Mouse (Mus musculus): ENCODE data around the gene Pgpep1. TPM values are rescaled to one million over a fixed set of nuclear protein-coding genes. Genes with fewer than 3 reads are reported as not detected.

Pgpep1 gene
- polyA plus RNA-seq, 1 experiment = 38.5 TPM

DNA sequence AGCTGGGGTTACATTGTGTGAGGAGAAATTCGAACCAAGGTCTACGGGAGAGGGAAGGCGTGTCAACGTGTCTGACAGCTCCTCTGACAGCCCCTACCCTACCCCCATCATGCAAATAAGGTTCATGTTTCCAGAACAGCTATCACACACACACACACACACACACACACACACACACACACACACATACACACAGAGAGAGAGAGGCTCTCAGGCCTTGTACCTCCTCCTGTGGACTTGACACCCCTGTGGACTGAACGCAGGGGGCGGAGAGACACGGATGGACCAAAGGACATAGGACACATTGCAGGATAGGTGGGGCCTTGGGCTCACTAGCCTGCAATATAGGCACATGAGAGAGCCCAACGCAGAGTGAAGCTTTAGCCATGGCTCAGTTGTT lies 23.4 kb downstream of the Pgpep1 start:
- H3K36me3 ChIP-seq (ENCODE audit: control insufficient read depth, insufficient read depth) = no peaks in the 10 kb centered on the region
- no peaks in the 10 kb centered on the region for H3K79me2 ChIP-seq (ENCODE audit: control insufficient read depth, insufficient read depth)
- TF ChIP-seq TCF3 (IDR thresholded peaks at IDR 0.05; ENCODE audit: insufficient read length, low read depth) = no peak
- H3K4me2 ChIP-seq (ENCODE audit: low read depth) = no peak overlapping the region
- no peak overlapping the region for H3K4me3 ChIP-seq
- no peak overlapping the region for H3ac ChIP-seq (ENCODE audit: control insufficient read depth, insufficient read length)
- H3K27me3 ChIP-seq (ENCODE audit: control insufficient read depth, insufficient read depth, insufficient read length) = no peaks in the 10 kb centered on the region

DNA sequence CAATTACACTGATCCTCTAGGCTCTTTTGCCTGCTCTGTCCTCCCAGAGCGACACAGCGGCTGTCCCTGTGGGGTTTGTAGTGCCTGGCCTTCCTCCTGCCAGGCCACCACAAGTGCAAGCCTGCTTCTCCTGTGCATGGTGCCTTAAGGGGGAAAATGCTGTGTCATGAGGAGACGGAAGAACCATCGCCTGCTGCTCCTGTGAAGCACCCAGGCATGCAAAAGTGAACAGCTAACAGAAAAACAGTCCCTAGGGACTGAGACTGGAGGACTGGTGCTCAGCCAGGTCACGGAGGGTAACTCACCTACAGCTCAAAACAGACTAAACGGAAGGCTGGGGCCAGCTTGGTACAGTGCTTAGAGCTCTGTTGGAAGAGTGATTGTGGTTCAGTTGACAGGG lies 24.7 kb downstream of the Pgpep1 start:
- Histone ChIP-seq H3K4me2 (ENCODE audit: low read depth) (no peak overlapping the region), H3K27me3 (ENCODE audit: control insufficient read depth, insufficient read depth, insufficient read length) (no peaks in the 10 kb centered on the region), H3K79me2 (ENCODE audit: control insufficient read depth, insufficient read depth) (no peaks in the 10 kb centered on the region), H3K4me3 (no peak overlapping the region), H3K36me3 (ENCODE audit: control insufficient read depth, insufficient read depth) (no peaks in the 10 kb centered on the region), H3ac (ENCODE audit: control insufficient read depth, insufficient read length) (no peak overlapping the region)
- no peak for TF ChIP-seq CEBPB (IDR thresholded peaks at IDR 0.05; ENCODE audit: insufficient read depth, poor library complexity, severe bottlenecking)
- no peak for TF ChIP-seq TCF3 (IDR thresholded peaks at IDR 0.05; ENCODE audit: insufficient read length, low read depth)
- TF ChIP-seq MAX (IDR thresholded peaks at IDR 0.05; ENCODE audit: low read depth) = no peak
- TF ChIP-seq SRF (IDR thresholded peaks at IDR 0.05; ENCODE audit: control insufficient read depth, insufficient read length, low read depth) = no peak
- TF ChIP-seq MYOG (IDR thresholded peaks at IDR 0.05; ENCODE audit: control insufficient read depth in 1 of 3, insufficient read depth in 1 of 3, insufficient read length in 2 of 3, low read depth in 2 of 3) = no peak
- no peak for TF ChIP-seq MYOD1 (IDR thresholded peaks at IDR 0.05; ENCODE audit: control insufficient read depth in 1 of 3, insufficient read length in 2 of 3, low read depth in 2 of 3)
- no peak for TF ChIP-seq POLR2AphosphoS2 (IDR thresholded peaks at IDR 0.05; ENCODE audit: insufficient read length, low read depth)
- no peak for TF ChIP-seq REST (IDR thresholded peaks at IDR 0.05; ENCODE audit: insufficient read depth, insufficient read length)
- no peak for TF ChIP-seq POLR2A (IDR thresholded peaks at IDR 0.05; ENCODE audit: insufficient read length, low read depth)
- TF ChIP-seq E2F4 (IDR thresholded peaks at IDR 0.05; ENCODE audit: insufficient read depth) = no peak
- no peak for TF ChIP-seq TCF12 (IDR thresholded peaks at IDR 0.05; ENCODE audit: insufficient read depth, poor library complexity, severe bottlenecking)
- TF ChIP-seq USF1 (IDR thresholded peaks at IDR 0.05; ENCODE audit: low read depth) = no peak

DNA sequence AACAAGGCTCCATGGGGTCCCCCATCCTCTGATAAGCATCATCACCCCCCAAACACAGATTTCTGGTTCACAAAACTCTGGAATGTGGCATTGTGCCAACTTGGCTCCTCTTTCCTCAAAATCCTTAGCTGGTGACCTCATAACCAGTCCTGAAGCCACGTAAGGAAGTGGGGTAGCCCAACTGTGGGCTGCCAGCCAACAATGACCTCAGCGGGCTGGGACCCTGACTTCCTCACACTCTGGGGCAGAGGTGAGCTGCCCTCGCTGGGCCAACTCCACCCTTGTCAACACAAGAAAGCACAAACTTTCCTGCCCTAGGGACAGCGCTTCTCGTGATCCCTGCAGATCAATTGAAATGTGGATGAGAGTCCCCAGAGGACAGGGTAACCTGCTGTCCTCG lies 26.1 kb downstream of the Pgpep1 start:
- no peaks in the 10 kb centered on the region for H3K27me3 ChIP-seq (ENCODE audit: control insufficient read depth, insufficient read depth, insufficient read length)
- TF ChIP-seq TCF3 (IDR thresholded peaks at IDR 0.05; ENCODE audit: insufficient read length, low read depth) (no peak), REST (IDR thresholded peaks at IDR 0.05; ENCODE audit: insufficient read depth, insufficient read length) (no peak), E2F4 (IDR thresholded peaks at IDR 0.05; ENCODE audit: insufficient read depth) (no peak), MYOD1 (IDR thresholded peaks at IDR 0.05; ENCODE audit: control insufficient read depth in 1 of 3, insufficient read length in 2 of 3, low read depth in 2 of 3) (no peak), CEBPB (IDR thresholded peaks at IDR 0.05; ENCODE audit: insufficient read depth, poor library complexity, severe bottlenecking) (no peak), USF1 (IDR thresholded peaks at IDR 0.05; ENCODE audit: low read depth) (no peak), TCF12 (IDR thresholded peaks at IDR 0.05; ENCODE audit: insufficient read depth, poor library complexity, severe bottlenecking) (no peak), POLR2AphosphoS2 (IDR thresholded peaks at IDR 0.05; ENCODE audit: insufficient read length, low read depth) (no peak), SRF (IDR thresholded peaks at IDR 0.05; ENCODE audit: control insufficient read depth, insufficient read length, low read depth) (no peak), POLR2A (IDR thresholded peaks at IDR 0.05; ENCODE audit: insufficient read length, low read depth) (no peak), MAX (IDR thresholded peaks at IDR 0.05; ENCODE audit: low read depth) (no peak)
- no peak overlapping the region for H3ac ChIP-seq (ENCODE audit: control insufficient read depth, insufficient read length)
- H3K36me3 ChIP-seq (ENCODE audit: control insufficient read depth, insufficient read depth) = no peaks in the 10 kb centered on the region
- H3K4me2 ChIP-seq (ENCODE audit: low read depth) = peak overlapping the region; percentile 30
- no peak overlapping the region for H3K4me3 ChIP-seq
- no peaks in the 10 kb centered on the region for H3K79me2 ChIP-seq (ENCODE audit: control insufficient read depth, insufficient read depth)

DNA sequence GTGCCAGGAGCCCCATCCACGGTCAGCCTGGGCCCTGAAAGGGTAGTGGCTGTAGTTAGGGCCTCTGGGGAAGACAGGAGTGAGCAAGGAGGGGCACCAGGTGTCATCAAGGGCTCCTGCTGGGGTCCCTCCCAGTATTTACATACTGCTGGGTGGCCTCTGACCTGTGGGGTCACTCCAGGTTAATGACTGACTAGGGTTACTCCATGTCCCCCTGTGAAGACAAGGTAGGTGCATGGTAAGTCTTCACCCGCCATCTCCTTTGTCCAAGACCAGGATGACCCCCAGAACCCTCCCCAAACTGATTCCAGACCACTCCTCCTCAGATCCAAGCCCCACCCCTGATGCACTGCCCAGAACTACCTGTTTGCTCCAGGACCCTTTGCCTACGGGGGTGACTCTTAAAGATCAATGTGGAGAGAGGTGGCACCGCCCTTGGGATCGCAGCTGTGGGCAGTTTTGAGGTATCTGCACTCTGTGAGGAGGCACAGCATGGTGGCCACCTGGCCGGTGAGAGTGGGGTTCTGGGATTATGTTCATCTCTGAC lies 27.8 kb downstream of the Pgpep1 start, which contains the start of gene Gdf15:
Gene Gdf15, minus strand, starts transcription at position 111 of the 547 bp plus-strand sequence.
- no peaks in the 10 kb centered on the region for H3K36me3 ChIP-seq (ENCODE audit: control insufficient read depth, insufficient read depth)
- H3K4me3 ChIP-seq = peak within 1 kb of the TSS; percentile 52
- TF ChIP-seq CEBPB (IDR thresholded peaks at IDR 0.05; ENCODE audit: insufficient read depth, poor library complexity, severe bottlenecking) (no peak), POLR2AphosphoS2 (IDR thresholded peaks at IDR 0.05; ENCODE audit: insufficient read length, low read depth) (no peak), MAX (IDR thresholded peaks at IDR 0.05; ENCODE audit: low read depth) (no peak), MYOD1 (IDR thresholded peaks at IDR 0.05; ENCODE audit: control insufficient read depth in 1 of 3, insufficient read length in 2 of 3, low read depth in 2 of 3) (no peak), POLR2A (IDR thresholded peaks at IDR 0.05; ENCODE audit: insufficient read length, low read depth) (no peak), MYOG (IDR thresholded peaks at IDR 0.05; ENCODE audit: control insufficient read depth in 1 of 3, insufficient read depth in 1 of 3, insufficient read length in 2 of 3, low read depth in 2 of 3) (no peak), REST (IDR thresholded peaks at IDR 0.05; ENCODE audit: insufficient read depth, insufficient read length) (no peak), TCF12 (IDR thresholded peaks at IDR 0.05; ENCODE audit: insufficient read depth, poor library complexity, severe bottlenecking) (no peak), E2F4 (IDR thresholded peaks at IDR 0.05; ENCODE audit: insufficient read depth) (no peak), USF1 (IDR thresholded peaks at IDR 0.05; ENCODE audit: low read depth) (no peak), SRF (IDR thresholded peaks at IDR 0.05; ENCODE audit: control insufficient read depth, insufficient read length, low read depth) (no peak), TCF3 (IDR thresholded peaks at IDR 0.05; ENCODE audit: insufficient read length, low read depth) (no peak)
- H3K79me2 ChIP-seq (ENCODE audit: control insufficient read depth, insufficient read depth) = no peaks in the 10 kb centered on the region
- H3K4me2 ChIP-seq (ENCODE audit: low read depth) = no peak within 1 kb of the TSS
- no peak within 1 kb of the TSS for H3ac ChIP-seq (ENCODE audit: control insufficient read depth, insufficient read length)
- H3K27me3 ChIP-seq (ENCODE audit: control insufficient read depth, insufficient read depth, insufficient read length) = no peaks in the 10 kb centered on the region

DNA sequence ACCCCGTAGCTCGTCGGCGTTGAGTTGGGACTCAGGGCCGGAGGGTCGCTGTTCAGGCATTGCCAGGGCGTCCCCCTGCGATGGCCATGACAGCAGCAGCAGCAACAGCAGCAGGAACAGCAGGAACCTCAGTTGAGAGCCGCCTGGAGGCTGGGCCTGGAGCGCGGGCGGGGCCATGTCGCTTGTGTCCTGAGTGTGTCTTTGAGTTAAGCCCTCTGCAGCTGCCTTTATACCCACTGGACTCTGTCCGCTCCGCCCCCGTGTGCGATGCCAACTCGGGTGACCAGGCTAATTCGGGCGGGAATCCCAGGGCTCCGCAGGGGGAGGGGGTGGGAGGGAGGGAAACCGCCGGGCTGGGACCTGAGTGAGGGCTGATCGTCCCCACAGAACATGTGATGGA lies 28.8 kb downstream of the Pgpep1 start:
- no peak overlapping the region for H3ac ChIP-seq (ENCODE audit: control insufficient read depth, insufficient read length)
- H3K36me3 ChIP-seq (ENCODE audit: control insufficient read depth, insufficient read depth) = no peaks in the 10 kb centered on the region
- H3K4me3 ChIP-seq = peak overlapping the region; percentile 52
- TF ChIP-seq USF1 (IDR thresholded peaks at IDR 0.05; ENCODE audit: low read depth) (no peak), CEBPB (IDR thresholded peaks at IDR 0.05; ENCODE audit: insufficient read depth, poor library complexity, severe bottlenecking) (no peak), POLR2AphosphoS2 (IDR thresholded peaks at IDR 0.05; ENCODE audit: insufficient read length, low read depth) (peak; percentile 91), REST (IDR thresholded peaks at IDR 0.05; ENCODE audit: insufficient read depth, insufficient read length) (no peak), MAX (IDR thresholded peaks at IDR 0.05; ENCODE audit: low read depth) (no peak), E2F4 (IDR thresholded peaks at IDR 0.05; ENCODE audit: insufficient read depth) (no peak), POLR2A (IDR thresholded peaks at IDR 0.05; ENCODE audit: insufficient read length, low read depth) (peak; percentile 89), TCF12 (IDR thresholded peaks at IDR 0.05; ENCODE audit: insufficient read depth, poor library complexity, severe bottlenecking) (no peak), TCF3 (IDR thresholded peaks at IDR 0.05; ENCODE audit: insufficient read length, low read depth) (no peak), SRF (IDR thresholded peaks at IDR 0.05; ENCODE audit: control insufficient read depth, insufficient read length, low read depth) (no peak), MYOG (IDR thresholded peaks at IDR 0.05; ENCODE audit: control insufficient read depth in 1 of 3, insufficient read depth in 1 of 3, insufficient read length in 2 of 3, low read depth in 2 of 3) (peak in 1 of 3 experiments; percentile 29), MYOD1 (IDR thresholded peaks at IDR 0.05; ENCODE audit: control insufficient read depth in 1 of 3, insufficient read length in 2 of 3, low read depth in 2 of 3) (no peak)
- H3K27me3 ChIP-seq (ENCODE audit: control insufficient read depth, insufficient read depth, insufficient read length) = no peaks in the 10 kb centered on the region
- H3K4me2 ChIP-seq (ENCODE audit: low read depth) = no peak overlapping the region
- H3K79me2 ChIP-seq (ENCODE audit: control insufficient read depth, insufficient read depth) = no peaks in the 10 kb centered on the region

Data from myocyte (in vitro differentiated cells).